Mouse (Mus musculus) heart, postnatal 4 days (tissue): ENCODE results near the gene Lct. TPM values are rescaled to one million over a fixed set of nuclear protein-coding genes. Genes with fewer than 3 reads are reported as not detected.
"Not testable (repeated sequence)": the region's sequence is repeated elsewhere in the genome, so short reads cannot be mapped to it uniquely, and the experiment has no call there.

ENCODE experiments used
- DNase-seq: peaks from one replicate; pipeline ENCODE4 v3.0.0; 2021
- total RNA-seq, 2 experiments: library from RNA; stranded (reverse); gene quantifications; 2 replicates each; pipeline ENCODE4 v1.2.3; 2021

Lct gene
- total RNA-seq = under 1 TPM; 0.14 to 0.52 TPM

- no peak for DNase-seq
Measured at GRCm38 (mm10) chr1:128328218-128328617, at the start of gene Lct. TSS of gene Lct (minus strand) at chr1:128328318.

GRCm38 (mm10) chr1:128376841-128377240, 48.7 kb upstream of the Lct start:
- DNase-seq = no peak

DNA sequence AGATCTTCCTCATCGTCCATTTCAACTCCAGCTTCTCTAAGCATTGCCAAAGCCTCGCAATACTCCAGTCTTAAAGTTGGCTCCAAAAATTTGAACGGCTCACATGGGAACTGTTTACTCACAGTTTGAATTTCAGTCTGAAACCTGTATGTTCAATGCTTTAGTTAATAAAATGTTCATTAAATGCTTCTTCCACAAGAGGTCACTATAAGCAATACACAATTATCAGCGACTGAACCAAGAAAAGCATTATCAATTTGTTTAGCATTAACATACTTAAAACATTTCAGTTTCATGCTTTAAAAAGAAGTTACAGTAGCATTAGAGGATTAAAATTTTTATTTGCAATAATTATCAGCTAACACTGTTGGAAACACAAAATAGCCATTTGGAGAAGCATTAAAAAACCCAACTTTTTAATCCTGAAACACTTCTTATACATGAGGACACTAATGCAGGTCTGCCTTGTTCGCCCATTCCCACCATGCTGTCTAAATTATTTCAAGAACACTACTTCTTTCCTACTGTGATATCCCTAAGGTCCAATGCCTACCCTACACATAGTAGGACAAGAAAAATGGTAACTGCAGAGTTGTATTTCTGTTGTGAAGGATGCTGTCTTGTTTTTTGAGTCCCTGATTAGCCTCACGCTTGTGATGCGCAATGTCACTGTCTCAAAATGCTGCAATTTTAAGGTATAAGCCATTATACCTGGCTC, 44.2 kb upstream of the Lct start:
- no peak for DNase-seq

DNA sequence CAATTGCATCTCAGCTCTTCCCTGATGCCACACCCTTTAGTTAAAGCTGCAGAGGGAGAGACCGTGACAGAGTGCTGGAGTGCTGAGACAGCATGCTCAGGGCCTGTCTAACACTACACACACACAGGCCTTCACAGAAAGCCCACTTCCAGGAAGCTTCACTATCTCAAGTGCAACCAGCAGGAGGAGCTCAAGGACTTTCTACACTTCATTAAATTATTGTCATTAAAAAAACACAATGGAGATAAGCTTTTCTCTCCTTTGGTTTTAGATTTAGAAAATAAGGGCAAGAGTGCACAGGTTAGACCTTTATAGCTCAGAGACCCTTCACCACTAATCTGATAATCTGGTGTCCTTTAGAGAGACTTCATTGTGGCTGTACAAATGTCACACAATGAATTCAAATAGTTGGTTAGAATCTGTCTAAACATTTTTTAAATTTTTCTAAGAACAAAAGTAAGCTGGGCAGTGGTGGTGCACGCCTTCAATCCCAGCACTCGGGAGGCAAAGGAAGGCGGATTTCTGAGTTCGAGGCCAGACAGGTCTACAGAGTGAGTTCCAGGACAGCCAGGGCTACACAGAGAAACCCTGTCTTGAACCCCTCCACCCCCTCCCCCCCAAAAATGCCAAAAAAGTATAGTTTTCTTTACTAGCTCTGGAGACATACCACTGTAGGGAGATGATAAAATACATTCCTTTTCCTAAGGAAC, 40.8 kb upstream of the Lct start:
- peak; percentile 59 for DNase-seq

DNA sequence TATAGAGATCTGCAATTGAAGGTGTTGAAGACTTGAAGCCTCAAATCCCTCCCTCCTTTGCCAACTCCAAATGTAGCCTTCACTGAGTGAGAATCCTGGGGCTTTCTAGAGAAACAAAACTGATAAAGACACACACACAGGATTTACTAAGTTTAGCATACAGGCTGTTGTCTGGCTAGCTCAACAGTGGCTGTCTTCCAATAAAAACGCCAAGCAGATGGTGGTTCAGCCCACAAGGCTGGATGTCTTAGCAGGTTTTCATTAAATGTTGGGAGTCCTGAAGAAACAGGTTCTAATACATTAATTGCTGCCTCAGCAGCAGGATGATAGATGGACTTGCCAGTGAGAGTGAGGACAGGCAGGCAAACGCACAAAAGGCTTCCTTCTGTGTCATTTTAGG, 32.5 kb upstream of the Lct start:
- DNase-seq = no peak

DNA sequence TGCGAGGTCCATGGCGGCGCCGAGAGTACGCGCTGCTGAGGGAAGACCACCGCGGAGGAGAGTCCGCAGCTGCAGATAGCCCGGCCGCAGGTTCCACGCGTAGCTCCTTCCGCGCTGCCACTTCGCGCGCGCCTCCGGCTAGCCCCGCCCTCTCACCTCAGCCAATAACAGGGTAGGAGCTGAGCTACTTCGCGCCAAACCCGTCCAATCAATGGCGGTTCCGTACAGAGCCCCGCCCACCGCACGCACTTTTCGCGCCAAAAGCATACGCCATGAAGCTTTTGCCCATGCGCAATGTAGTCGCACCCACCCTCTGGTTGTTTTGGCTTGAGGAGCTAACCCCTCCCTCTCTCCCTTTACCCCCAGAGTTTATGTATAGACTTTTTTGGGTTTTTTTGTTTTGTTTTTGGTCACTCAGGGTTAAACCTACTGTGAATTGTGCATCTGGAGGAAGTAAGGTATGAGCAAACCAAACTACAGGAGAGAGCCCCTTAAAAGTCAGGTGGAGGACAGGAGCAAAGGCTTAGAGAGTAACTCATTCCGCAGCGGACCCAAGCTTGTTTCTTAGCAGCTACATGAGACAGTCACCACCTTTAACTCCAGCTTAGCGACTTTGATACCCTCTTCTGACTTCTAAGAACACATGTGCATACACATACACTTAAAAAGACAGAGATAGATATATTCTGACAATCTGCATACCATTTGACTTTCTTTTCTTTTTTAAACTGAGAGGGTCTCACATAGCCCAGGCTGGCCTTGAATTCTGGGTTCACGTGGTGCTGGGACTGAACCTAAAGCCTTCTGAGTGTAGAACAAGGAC, 31.6 kb upstream of the Lct start, which contains the start of gene Mcm6:
Gene Mcm6 (minus strand): TSS at position 111 of the 823 bp plus-strand sequence.
- peak; percentile 96 for DNase-seq

DNA sequence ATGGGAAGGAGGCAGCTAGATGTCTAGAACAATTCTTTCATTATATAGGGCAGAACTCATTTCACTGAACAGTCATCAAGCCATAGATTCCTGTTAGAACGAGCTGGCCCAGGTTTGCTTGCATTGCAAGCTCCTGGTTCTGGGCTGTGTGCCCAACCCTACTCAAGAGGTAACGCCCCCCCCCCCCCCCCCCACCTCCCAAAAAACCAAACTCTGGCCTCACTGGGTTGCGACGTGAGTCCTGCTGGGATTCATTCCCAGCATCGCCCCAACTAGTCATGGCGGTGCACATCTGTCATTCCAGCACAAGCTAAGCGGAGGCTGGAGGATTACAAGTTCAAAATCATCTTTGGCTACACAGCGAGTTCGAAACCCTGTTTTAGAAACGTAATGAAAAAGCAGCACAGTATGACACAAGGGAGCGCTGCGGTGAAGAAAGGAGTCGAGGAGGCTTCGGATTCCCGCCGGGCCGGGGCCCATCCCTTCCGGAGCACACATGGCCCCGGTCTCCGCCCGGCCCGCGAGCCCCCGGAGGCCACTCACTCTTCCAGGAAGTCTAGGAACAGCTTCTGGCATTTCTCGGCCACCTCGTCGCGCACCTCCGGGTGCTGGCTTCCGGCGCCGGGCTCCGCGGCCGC, 30.9 kb upstream of the Lct start:
- no peak for DNase-seq

DNA sequence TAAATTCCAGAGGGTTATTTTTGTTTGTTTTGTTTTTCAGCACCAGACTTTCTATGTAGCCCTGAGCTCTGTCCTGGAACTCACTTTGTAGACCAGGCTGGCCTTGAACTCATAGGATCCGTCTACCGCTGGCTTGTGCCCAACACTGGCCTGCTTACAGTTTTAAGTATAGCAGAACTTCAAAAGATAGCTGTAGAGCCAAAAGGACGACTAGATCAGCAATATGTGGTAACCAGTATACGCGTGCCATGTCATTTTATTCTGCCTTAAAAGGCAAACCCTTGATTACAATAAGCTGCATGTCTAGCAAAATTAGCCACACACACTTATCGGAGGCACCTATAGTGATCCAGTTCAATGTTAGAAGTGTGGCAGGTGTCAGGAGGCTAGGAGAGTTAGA, 30.2 kb upstream of the Lct start:
- DNase-seq = no peak

- DNase-seq = no peak
Measured at GRCm38 (mm10) chr1:128357452-128357851, 29.3 kb upstream of the Lct start.

GRCm38 (mm10) chr1:128353092-128353491, 25.0 kb upstream of the Lct start:
- DNase-seq = no peak

- DNase-seq = no peak
Measured at GRCm38 (mm10) chr1:128344232-128344631, 16.1 kb upstream of the Lct start.

- DNase-seq = no peak
Measured at GRCm38 (mm10) chr1:128337708-128338320, 9.7 kb upstream of the Lct start.

- DNase-seq = no peak
Measured at GRCm38 (mm10) chr1:128330313-128330712, 2.2 kb upstream of the Lct start.

DNA sequence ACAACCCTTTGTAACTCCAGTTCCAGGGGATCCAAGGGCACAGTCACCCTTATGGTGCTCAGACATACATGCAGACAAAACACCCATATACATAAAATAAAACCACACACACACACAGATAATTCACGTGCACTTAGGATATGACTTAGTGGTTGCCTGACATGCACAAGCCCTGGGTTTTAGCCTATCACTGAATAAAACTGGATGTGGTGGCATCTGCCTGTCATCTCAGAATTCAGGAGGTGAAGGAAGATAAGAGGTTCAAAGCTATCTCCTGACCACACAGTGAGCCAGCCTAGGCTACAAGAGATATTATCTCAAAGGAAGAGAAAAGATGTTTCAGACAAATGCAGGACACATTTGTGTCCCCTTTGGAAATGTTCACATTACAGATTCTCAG, 953 bp downstream of the Lct start:
- DNase-seq = no peak

DNA sequence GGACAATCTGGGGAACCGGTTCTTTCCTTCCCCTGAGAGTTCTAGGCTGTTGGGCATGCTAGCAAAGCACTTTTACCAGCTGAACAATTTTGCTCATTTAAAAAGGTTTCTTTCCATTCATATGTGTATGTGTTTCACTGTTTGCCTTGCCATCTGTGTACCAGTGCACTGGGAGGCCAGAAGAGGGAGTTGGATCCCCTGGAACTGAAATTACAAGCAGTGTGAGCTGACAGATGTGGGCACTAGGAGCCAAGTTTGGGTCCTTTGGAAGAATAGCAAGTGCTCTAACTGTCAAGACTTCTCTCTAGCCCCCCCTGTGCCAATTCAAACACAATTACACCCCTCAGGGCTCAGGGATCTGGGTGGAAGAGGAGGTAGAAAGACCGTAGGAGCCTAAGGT, 3.3 kb downstream of the Lct start:
- no peak for DNase-seq

- no peak for DNase-seq
Measured at GRCm38 (mm10) chr1:128323026-128323643, 5.0 kb downstream of the Lct start.

GRCm38 (mm10) chr1:128319266-128319665, 8.9 kb downstream of the Lct start:
- DNase-seq = not testable (repeated sequence)

GRCm38 (mm10) chr1:128314665-128315064, 13.5 kb downstream of the Lct start:
- DNase-seq = no peak

GRCm38 (mm10) chr1:128309043-128309442, 19.1 kb downstream of the Lct start:
- no peak for DNase-seq

DNA sequence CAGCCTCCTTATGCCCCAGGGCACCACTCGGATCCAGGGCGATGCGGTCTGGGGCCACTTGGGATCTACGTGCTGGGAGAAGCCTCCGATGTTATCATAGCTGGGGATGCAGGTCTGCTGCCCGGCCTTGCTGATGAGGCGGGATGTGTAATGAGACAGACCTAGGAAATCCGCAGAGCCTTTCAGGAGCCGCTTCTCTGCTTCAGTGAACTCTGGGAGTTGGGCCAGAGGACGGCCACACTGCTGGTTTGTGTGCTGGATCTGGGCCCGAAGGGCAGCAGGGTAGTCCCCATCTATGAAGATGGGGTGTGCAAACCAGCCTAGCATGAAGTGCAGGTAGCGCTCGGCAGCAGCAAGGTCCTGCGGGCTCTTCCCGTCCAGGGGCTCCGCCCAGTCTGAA, 24.2 kb downstream of the Lct start:
- no peak for DNase-seq

DNA sequence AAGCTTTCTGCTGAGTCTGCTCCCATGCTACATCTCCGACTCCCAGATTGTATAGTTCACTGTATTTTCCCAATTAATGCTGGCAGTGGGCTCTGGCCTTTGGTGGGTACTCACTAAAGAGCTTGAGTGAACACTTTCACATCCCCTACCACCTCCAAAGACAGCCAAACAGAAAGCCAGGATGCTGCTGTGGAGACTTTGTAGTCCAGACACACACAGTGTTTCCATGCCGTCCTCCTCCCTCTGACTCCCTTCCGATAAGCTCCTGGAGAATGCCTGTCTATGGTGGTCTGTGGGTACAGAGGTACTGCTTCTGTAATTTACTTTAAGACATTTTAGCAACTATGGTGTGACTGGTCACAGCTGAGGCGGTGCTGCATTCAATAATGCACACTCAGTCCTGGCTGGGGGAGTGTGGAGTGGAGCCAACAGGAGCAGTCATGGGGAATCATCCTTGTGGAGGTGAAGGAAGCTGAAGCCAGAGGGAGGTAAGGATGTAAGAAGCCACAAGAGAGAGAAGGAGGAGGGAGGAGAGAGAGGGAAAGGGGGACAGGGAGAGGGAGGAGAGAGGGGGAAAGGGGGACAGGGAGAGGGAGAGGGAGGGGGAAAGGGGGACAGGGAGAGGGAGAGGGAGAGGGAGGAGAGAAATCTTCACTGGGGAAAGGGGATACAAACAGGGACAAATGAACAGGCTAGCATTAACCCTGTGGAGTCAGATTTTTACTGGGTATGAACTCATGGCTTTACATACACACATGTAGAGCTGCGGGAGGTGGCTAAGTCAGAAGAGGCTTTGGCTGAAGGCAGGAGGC, 32.2 kb downstream of the Lct start:
- no peak for DNase-seq
